Mouse (Mus musculus) cerebellum, adult 2 months (tissue): ENCODE measurements at regions not wholly inside any gene's neighbourhood (a gene's known extent, or its start where the extent isn't known, plus 50 kb on each side); places are given as distances from the start of the nearest gene placed in this dataset.

ENCODE experiments used
- DNase-seq, 2 experiments: peaks; one replicate each; pipeline ENCODE4 v3.0.0; 2021
- H3K27ac ChIP-seq: fragments of 200-500 bp; 2 replicates; pipeline ENCODE4 v1.5.1; 2012; ENCODE audit warnings: low read length, control low read depth, inconsistent platforms; ENCODE audit not compliant: insufficient read depth
- H3K27me3 ChIP-seq: fragments of 200-500 bp; 2 replicates; pipeline ENCODE4 v1.6.1; 2012; ENCODE audit warnings: inconsistent platforms, mild to moderate bottlenecking, low read length, moderate library complexity; ENCODE audit not compliant: control insufficient read depth, insufficient read depth
- H3K4me1 ChIP-seq: fragments of 200-500 bp; 2 replicates; pipeline ENCODE4 v1.6.1; 2011; ENCODE audit warnings: low read length; ENCODE audit not compliant: control insufficient read depth, insufficient read depth
- H3K4me3 ChIP-seq: fragments of 200-500 bp; replicated peaks from 2 replicates; pipeline ENCODE3; 2011; ENCODE audit warnings: mild to moderate bottlenecking, low read depth, low read length, control low read depth; ENCODE audit not compliant: insufficient read depth
- CTCF ChIP-seq: fragments of 200-500 bp; IDR thresholded peaks from 2 replicates; pipeline ENCODE4 v1.5.1; 2011; ENCODE audit warnings: low read depth, mild to moderate bottlenecking, control low read depth, low read length, moderate library complexity, borderline replicate concordance; ENCODE audit not compliant: insufficient read depth
- POLR2A ChIP-seq: fragments of 200-500 bp; IDR thresholded peaks from 2 replicates; pipeline ENCODE4 v1.6.1; 2011; ENCODE audit warnings: low read length, control low read depth, borderline replicate concordance; ENCODE audit not compliant: insufficient read depth
- WGBS: fragments of 180-500 bp; shearing (Covaris S2); methylation state at CpG from one replicate; pipeline ENCODE4 v1.1.7; 2018; 5-methylcytosine and 5-hydroxymethylcytosine counted together

GRCm38 (mm10) chr8:126756300-126757097 is 162.7 kb upstream of the Irf2bp2 start:
- 81% methylated on average over 8 of the region's 8 CpGs for WGBS
- TF ChIP-seq POLR2A (no peak), CTCF (no peak)
- no peaks in the 10 kb centered on the region for H3K27me3 ChIP-seq
- H3K4me1 ChIP-seq = peaks cover 23% of the 10 kb centered on the region
- no peak overlapping the region for H3K27ac ChIP-seq
- DNase-seq = no peak
- H3K4me3 ChIP-seq = no peak overlapping the region

GRCm38 (mm10) chr8:126755669-126756068 is 161.9 kb upstream of the Irf2bp2 start:
- no peak for DNase-seq
- 93% methylated on average over 5 of the region's 5 CpGs for WGBS
- H3K4me3 ChIP-seq = no peak overlapping the region
- no peaks in the 10 kb centered on the region for H3K27me3 ChIP-seq
- H3K27ac ChIP-seq = no peak overlapping the region
- H3K4me1 ChIP-seq = peaks cover 25% of the 10 kb centered on the region
- TF ChIP-seq POLR2A (no peak), CTCF (no peak)

GRCm38 (mm10) chr8:126754361-126754809 is 160.6 kb upstream of the Irf2bp2 start:
- peak overlapping the region; percentile 29 for H3K27ac ChIP-seq
- WGBS = 16% methylated on average over 8 of the region's 8 CpGs
- TF ChIP-seq POLR2A (no peak), CTCF (no peak)
- no peak overlapping the region for H3K4me3 ChIP-seq
- H3K27me3 ChIP-seq = no peaks in the 10 kb centered on the region
- peak; percentile 69 to 83 for DNase-seq
- peaks cover 25% of the 10 kb centered on the region for H3K4me1 ChIP-seq

- peaks cover 25% of the 10 kb centered on the region for H3K4me1 ChIP-seq
- H3K27me3 ChIP-seq = no peaks in the 10 kb centered on the region
- H3K27ac ChIP-seq = no peak overlapping the region
- TF ChIP-seq POLR2A = no peak
- 66% methylated on average over 4 of the region's 4 CpGs for WGBS
- peak in 1 of 2 experiments; percentile 41 for DNase-seq
- no peak overlapping the region for H3K4me3 ChIP-seq
These were observed 159.5 kb upstream of the Irf2bp2 start for GRCm38 (mm10) chr8:126753059-126753855.

GRCm38 (mm10) chr8:126751416-126752140 is 157.8 kb upstream of the Irf2bp2 start:
- no peak overlapping the region for H3K4me3 ChIP-seq

GRCm38 (mm10) chr8:126745992-126746775 is 152.4 kb upstream of the Irf2bp2 start:
- DNase-seq = no peak
- TF ChIP-seq POLR2A (no peak), CTCF (no peak)
- peaks cover 9% of the 10 kb centered on the region; the same call in 1 of the 2 replicates for H3K4me1 ChIP-seq
- WGBS = 66% methylated on average over 18 of the region's 18 CpGs
- no peak overlapping the region for H3K27ac ChIP-seq
- no peak overlapping the region for H3K4me3 ChIP-seq
- no peaks in the 10 kb centered on the region for H3K27me3 ChIP-seq

More at GRCm38 (mm10) chr8:126751416-126752140, 157.8 kb upstream of the Irf2bp2 start:
- 48% methylated on average over 6 of the region's 6 CpGs for WGBS
- Histone ChIP-seq H3K4me1 (peaks cover 23% of the 10 kb centered on the region), H3K27ac (no peak overlapping the region), H3K27me3 (no peaks in the 10 kb centered on the region)
- no peak for TF ChIP-seq CTCF
- no peak for TF ChIP-seq POLR2A
- no peak for DNase-seq
